Mouse (Mus musculus) embryo, embryonic 11 days (tissue): ENCODE data around the gene Npas3.

Experiments
- DNase-seq: peaks from one replicate; pipeline ENCODE4 v3.0.0-alpha.2; 2015

The Npas3 gene

GRCm38 (mm10) chr12:54096492-54096891 is 848.0 kb downstream of the Npas3 start:
- no peak for DNase-seq

GRCm38 (mm10) chr12:54098136-54098535 is 849.7 kb downstream of the Npas3 start:
- DNase-seq = no peak

- DNase-seq = peak; percentile 88
Measured at GRCm38 (mm10) chr12:54098785-54099184, 850.3 kb downstream of the Npas3 start.

GRCm38 (mm10) chr12:54099458-54099857 is 851.0 kb downstream of the Npas3 start:
- no peak for DNase-seq

GRCm38 (mm10) chr12:54101307-54101870 is 852.9 kb downstream of the Npas3 start:
- no peak for DNase-seq

- no peak for DNase-seq
Measured at GRCm38 (mm10) chr12:54102500-54102899, 854.0 kb downstream of the Npas3 start.

- no peak for DNase-seq
Measured at GRCm38 (mm10) chr12:54105531-54105930, 857.1 kb downstream of the Npas3 start.

- no peak for DNase-seq
Measured at GRCm38 (mm10) chr12:54105946-54106345, 857.5 kb downstream of the Npas3 start.

GRCm38 (mm10) chr12:54110342-54110741 is 861.9 kb downstream of the Npas3 start:
- no peak for DNase-seq

GRCm38 (mm10) chr12:54110930-54111329 is 862.5 kb downstream of the Npas3 start:
- DNase-seq = no peak

- no peak for DNase-seq
Measured at GRCm38 (mm10) chr12:54120386-54120785, 871.9 kb downstream of the Npas3 start.

- DNase-seq = no peak
Measured at GRCm38 (mm10) chr12:54121286-54121685, 872.8 kb downstream of the Npas3 start.
